Comparison of ENCODE assay signal across 13 mouse cellular contexts in the genomic region with DNA sequence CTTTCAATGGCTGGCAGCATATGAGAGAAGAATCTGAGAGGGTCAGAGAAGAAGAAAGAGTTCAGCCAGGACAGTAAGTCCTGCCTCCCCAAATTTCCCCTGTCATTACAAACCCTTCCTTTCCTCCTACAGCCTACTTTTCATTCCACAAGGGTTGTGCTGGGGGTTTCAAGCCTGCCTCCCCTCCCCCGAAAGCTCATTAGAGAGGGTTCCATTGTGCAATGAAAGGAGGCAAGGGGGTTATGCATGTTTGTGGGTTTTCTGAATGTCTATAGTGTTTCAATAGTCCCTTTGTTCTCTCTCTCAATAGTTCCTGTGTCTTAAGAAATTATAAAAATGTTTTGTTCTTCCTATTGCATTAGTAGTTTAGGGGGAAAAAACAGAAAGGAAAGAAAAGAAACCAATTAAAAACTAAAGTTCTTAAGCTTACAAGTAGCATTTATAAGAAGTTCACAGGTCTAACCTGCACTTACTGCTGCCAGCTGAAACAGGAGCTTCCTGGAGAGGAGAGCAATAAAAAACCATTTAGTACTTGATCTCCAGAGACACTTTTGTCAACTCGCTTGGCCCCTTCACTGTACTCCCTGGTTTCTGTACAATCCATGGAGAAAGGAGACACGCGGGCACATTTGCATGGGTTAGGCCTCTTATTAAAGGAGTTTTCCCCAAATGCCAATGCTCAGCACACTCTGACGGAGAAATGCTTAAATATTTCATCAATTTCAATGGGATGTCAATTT.
DNase-seq lines count a peak whose midpoint lies in the region; ATAC-seq lines count a peak whose summit lies in the region.
"Had no signal": no experiment of that assay in that cellular context is flagged by ENCODE, and none has a peak within 500 bp of the region (broad histone marks: within the 10 kb centered on the region; RNA-seq: fewer than 3 reads in every experiment).

No protein-coding gene starts in this region.

- no peaks in the 10 kb centered on the region for H3K9me3 ChIP-seq in forebrain, embryonic 12.5 days
- H3K9me3 ChIP-seq: liver, embryonic 13.5 days had no signal

- DNase-seq in Muller cell, postnatal 12 days (ENCODE audit: inconsistent ontology term) = peak; percentile 100
- DNase-seq in brain, adult 2 months (ENCODE audit: low read depth, low spot score) = peak; percentile 62
- peak; percentile 43 for DNase-seq in mesoderm, embryonic 11.5 days (ENCODE audit: low read depth, low spot score)
- no peak for DNase-seq in kidney, postnatal 10 days
- no peak for DNase-seq in cerebellum, adult 11 months
- no peak for DNase-seq in testis, postnatal 14 days (ENCODE audit: low spot score)
- DNase-seq: heart, postnatal 14 days; kidney, adult 8-10 months; liver, embryonic 13.5 days; right cerebral cortex, postnatal 25 days; thymus, adult 18-20 months had no signal

- no peak overlapping the region for H3K4me3 ChIP-seq in forebrain, embryonic 12.5 days (replicated peaks)
- H3K4me3 ChIP-seq: liver, embryonic 13.5 days; megakaryocyte, embryonic 14.5 days had no signal

- H3K27ac ChIP-seq in forebrain, embryonic 12.5 days = 0 out of 2 replicates have a peak overlapping the region, but pooled peaks have one; percentile 21
- H3K27ac ChIP-seq: liver, embryonic 13.5 days had no signal

- peak; percentile 85 for ATAC-seq in forebrain, embryonic 12.5 days (ENCODE audit: low FRiP score)

- peaks cover 15% of the 10 kb centered on the region for H3K4me1 ChIP-seq in forebrain, embryonic 12.5 days
- H3K4me1 ChIP-seq: liver, embryonic 13.5 days; megakaryocyte, embryonic 14.5 days had no signal

- no peaks in the 10 kb centered on the region for H3K36me3 ChIP-seq in forebrain, embryonic 12.5 days (replicated peaks)
- H3K36me3 ChIP-seq: liver, embryonic 13.5 days had no signal

- no peak overlapping the region for H3K9ac ChIP-seq in forebrain, embryonic 12.5 days
- H3K9ac ChIP-seq: liver, embryonic 13.5 days had no signal

- 16% methylated on average over 5 of the region's 5 CpGs for WGBS in forebrain, embryonic 12.5 days

- H3K4me2 ChIP-seq in forebrain, embryonic 12.5 days = no peak overlapping the region
- H3K4me2 ChIP-seq: liver, embryonic 13.5 days had no signal

- peaks cover 13% of the 10 kb centered on the region; the same call in 1 of the 2 replicates for H3K27me3 ChIP-seq in forebrain, embryonic 12.5 days
- H3K27me3 ChIP-seq: liver, embryonic 13.5 days; megakaryocyte, embryonic 14.5 days had no signal

Comparison
In these comparisons a context has a peak if more than half of its experiments do, and no peak if none do; other contexts are left out.
1. DNase-seq: peak in Muller cell, postnatal 12 days (single experiment), brain, adult 2 months (single experiment) and mesoderm, embryonic 11.5 days (single experiment); none in kidney, postnatal 10 days (single experiment), cerebellum, adult 11 months (single experiment) and testis, postnatal 14 days (single experiment).